Mouse (Mus musculus): Measurements from ENCODE around the gene BC052040. TPM values are rescaled to one million over a fixed set of nuclear protein-coding genes. Genes with fewer than 3 reads are reported as not detected.

BC052040 gene
- 20.5 and 28.1 TPM in 2 replicates for total RNA-seq (2015; ENCODE audit: low replicate concordance)
- total RNA-seq (2017; ENCODE audit: low replicate concordance) = 10.0 and 13.9 TPM in 2 replicates

DNA sequence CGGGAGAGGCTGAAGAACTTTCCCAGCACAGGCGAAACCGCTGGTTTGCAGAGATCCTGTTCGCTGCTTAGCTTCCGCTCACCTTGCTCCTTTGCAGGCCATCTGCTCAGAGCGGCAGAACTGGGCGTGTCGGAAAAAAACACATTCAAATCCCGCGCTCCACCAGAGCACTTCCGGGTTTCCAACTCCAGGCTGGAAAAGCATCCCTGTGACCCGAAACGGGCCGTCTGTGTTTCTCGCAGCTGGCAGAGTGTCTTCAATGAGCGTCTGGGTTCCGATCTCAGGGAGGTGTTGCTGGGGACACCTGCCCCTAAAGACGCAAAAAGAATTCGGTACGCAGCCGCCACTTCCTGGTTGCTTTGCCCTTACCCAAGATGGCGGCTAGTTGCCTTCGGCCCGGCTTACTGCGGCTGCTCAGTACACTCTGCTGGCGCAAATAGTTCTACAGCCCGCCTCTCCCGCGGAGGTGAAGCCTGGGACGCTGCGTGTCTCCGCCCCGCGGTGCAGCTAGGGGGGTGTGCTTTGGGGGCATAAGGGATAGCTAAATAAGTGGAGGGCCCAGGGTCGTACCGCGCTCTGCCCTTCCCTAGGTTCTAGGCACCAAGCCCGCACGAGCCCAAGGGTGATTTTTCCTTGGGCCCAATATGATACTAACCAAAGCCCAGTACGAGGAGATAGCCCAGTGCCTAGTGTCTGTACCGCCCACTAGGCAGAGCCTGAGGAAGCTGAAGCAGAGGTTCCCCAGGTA lies at the start of gene BC052040:
Gene BC052040, plus strand, starts transcription at position 476 of the 748 bp plus-strand sequence.
- ATAC-seq (replicated peaks; ENCODE audit: low FRiP score, poor library complexity, severe bottlenecking) = peak; percentile 96

DNA sequence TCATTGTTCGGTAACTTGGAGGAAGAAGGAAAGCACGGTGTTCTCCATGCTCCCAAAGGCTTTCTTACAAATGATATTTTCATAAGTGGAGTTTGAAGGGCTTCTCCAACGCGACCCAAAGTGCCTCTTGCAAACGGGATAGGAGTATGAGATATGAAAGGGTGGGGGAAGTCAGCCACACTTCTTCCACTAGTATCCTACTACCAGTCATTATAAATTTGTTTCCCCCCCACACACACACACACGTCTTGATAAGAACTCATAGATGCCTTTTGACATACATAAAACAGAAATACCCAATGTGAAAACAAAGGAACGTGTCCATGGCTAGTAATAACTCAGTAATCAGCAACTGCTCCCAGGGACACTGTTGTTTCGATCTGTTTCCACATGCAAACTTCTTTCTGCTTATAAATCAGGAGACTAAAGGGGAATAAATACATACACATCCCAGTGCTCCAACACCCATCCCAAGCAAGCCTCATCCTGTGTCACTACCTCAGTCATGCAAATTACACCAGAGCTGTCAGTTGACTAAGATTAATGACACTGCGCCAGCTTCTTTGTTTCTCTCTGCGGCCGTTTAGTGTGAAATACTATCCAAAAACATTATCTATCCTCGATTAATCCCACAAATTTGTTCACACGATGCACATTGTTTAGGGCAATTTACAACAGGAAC lies 43.4 kb upstream of the BC052040 start:
- ATAC-seq (replicated peaks; ENCODE audit: low FRiP score, poor library complexity, severe bottlenecking) = no peak

DNA sequence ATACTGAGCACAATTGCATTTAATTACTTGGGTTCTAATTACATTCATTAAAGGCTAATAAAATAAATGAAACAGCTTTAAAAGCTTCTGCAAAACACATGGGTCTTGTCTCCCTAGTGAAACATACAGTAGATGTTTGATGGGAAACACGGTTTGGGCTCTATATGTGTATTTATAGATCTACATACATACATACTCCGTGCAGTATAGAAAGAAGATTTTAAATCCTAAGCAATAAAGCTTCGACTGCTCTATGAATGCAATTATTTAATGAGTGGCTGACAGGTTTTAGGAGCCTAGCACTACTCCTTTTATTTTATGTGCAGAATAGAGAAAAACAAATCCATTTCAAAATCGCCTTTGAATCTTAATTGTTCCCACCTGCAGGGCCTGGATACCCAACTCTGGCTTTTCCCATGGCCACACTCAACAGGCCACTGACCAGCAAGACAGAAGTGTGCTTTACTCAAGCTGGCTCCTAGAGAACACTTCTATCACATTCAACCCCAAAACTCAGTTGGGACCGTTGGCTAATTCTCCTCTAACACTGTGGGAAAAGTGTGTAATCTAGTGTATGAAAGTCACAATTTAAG lies 42.7 kb upstream of the BC052040 start:
- ATAC-seq (replicated peaks; ENCODE audit: low FRiP score, poor library complexity, severe bottlenecking) = no peak

DNA sequence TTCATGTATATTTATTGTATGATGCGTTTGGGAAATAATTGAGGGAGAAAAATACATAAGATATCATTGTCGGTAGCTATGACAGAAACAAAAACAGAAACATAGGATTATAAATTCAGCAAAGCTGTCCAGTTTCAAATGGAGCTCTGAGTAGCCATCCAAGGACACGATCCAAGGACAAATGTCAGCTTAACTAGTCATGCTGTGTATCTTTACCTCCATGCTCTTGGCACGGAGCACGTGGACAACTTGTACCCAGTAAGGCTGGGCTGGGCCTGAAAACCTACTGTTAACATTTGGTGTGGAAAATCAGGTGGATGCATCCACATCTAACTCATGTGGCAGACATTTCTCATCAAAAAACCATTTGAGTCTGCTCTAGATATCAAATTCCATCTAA lies 41.8 kb upstream of the BC052040 start:
- no peak for ATAC-seq (replicated peaks; ENCODE audit: low FRiP score, poor library complexity, severe bottlenecking)

DNA sequence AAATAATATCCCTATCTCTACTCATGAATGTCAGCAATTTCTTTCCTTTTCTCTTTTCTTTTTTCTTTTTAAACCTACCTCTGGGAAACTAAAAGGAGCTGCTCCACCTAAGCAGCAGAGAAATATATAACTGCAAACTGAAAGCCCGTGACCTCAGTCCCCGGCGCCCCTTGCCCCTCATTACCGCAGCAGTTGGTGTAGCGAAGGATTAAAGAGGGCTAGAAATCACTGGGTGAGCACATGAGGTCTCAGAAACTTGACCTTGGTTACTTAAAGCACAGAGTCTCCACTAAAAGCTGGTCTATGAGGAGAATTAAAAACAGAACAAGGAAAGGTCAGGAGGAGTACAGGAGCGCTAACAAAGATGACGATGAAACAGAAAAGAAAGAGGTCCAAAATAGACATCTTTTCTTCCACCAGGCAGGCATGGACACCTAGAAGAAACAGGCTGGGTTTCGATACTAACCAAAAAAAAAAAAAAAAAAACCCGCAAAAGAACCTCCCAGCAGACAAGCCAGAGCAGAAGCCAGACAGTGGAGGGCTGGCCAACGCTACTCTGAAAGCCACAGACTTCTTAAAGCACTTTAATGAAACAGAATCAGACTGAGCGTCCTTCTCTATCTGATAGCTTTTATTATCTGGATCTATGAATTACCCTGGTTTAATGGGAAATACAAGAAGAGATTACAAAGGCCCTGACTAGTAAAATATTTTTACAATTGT lies 39.0 kb upstream of the BC052040 start:
- no peak for ATAC-seq (replicated peaks; ENCODE audit: low FRiP score, poor library complexity, severe bottlenecking)

DNA sequence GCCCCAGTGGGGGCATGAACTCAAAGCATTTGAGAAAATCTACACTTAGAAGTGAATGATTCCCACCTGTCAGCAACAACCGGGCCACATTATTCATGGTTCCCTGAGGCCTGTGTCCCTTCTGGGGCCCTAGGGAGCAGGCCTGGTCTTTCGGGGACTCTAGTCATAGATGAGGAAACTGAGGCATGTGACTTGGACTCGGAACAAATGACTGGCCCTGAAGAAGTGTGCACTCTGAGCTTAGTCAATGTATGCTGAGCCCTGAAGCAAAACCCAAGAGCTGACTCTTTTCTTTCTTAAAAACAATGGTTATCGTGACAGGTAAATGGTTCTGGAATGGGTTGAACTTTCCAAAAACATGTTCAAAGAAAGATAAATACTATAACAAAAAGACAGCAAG lies 38.3 kb upstream of the BC052040 start:
- no peak for ATAC-seq (replicated peaks; ENCODE audit: low FRiP score, poor library complexity, severe bottlenecking)

DNA sequence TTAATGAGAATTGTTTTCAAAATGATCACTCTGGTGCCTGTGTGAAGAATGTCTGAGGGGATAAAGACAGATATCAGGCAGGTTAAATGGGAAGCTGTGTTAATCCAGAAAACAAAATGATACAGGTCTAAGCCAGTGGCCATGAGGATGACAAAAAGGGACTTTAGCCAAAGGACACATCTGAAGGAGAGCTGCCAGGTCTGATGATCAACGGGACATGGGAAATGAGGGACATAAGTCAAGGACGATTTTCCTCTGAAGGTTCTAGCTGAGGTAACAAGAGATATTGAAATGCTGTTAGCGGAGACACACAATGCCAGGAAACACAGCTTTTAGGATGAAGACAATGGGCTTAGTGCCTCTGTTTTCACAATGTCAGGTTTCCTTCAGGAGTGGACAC lies 29.6 kb upstream of the BC052040 start:
- no peak for ATAC-seq (replicated peaks; ENCODE audit: low FRiP score, poor library complexity, severe bottlenecking)

DNA sequence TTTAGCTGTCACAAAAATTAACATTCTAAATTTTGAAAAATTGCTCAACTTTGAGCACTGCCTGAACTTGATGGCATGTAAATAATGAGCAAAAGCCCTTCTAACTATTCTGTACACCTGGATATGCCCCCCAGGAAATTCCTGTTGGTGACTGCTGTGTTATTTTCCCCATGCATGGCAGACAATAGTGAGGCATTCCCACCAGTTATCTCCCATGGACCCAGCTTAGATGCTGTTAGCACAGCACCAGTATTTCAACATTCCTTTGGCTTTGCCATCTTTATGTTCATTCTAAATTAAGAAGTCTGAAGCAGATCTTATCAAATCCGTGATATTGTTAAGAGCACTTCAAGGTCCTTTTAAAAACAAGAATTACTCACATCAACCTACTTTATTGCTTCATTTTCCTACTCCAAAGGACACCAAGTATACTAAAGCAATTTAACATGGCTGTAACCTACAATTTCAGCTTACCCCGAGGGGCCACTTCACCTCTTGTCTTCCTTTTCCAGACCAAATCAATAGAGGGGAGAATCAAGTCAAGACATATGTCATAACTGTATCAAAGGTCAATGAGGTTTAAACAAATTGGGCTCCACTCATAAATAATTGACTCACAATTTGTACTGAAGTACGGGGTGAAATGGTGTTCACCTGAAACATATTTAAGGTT lies 19.2 kb upstream of the BC052040 start:
- ATAC-seq (replicated peaks; ENCODE audit: low FRiP score, poor library complexity, severe bottlenecking) = no peak

DNA sequence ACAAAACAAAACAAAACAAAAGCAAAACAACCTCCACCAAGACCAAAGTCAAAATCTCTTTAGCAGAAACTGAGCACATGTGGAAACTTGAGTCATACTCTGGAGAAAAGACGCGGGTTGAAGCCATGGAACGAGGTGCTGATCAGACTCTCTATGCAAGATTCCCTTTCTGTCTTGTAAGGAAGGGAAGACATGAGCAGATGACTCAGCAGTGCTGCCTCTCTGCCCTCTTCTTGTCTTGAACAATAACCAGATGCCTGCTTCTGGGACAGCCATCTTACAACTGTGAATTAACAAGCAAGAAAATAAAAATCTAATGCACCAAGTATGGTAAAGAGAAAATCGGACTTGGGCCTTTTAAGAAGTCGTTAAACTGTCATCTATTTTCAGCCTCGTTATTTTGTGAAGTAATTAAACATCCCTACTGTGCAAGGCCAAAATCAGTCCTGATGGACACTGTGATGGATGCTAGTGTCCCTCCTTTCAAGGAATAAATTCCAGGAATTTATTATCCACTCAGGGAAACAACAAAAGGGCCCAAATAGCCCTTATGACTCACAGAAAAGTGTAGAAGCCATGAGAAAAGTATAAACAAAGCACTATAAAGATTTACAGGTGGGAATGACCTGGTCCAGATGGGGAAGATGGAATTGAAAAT lies 18.0 kb upstream of the BC052040 start:
- ATAC-seq (replicated peaks; ENCODE audit: low FRiP score, poor library complexity, severe bottlenecking) = no peak

DNA sequence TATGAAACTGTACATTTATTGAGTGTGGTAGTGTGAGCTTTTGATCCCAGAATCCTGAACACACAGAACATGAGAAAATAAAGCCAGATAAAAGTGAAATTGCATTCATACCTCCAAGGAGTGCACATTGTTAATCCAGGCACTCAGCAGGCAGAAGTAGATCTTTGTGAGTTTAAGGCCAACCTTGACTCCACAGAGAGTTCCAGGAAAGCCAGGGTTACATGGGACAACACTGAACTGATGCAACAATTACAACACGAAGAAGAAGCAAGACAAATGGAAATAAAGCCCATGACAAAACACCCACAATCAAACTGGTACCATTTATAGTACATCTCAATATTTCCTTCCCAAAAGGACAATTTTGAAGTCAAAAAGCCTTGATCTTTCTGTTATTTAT lies 9.5 kb upstream of the BC052040 start:
- no peak for ATAC-seq (replicated peaks; ENCODE audit: low FRiP score, poor library complexity, severe bottlenecking)

DNA sequence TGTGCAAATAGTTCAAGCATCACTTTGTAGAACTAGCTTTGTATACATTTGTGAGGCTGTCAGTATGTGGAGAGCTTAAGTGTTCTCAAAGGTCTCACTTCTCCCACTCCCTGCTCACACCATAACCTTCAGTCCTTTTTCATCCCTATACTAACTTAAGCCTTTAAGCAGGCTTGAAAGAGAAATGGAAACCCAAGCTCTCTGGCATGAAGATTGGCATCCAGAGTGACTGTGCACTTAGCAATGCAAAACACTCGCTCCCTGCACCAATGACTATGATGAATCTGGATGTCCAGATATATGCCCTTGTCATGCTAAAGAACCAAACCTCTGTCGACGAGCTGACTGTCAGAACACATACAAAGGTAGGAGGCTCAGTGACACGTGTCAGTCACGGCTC lies 6.7 kb upstream of the BC052040 start:
- no peak for ATAC-seq (replicated peaks; ENCODE audit: low FRiP score, poor library complexity, severe bottlenecking)

DNA sequence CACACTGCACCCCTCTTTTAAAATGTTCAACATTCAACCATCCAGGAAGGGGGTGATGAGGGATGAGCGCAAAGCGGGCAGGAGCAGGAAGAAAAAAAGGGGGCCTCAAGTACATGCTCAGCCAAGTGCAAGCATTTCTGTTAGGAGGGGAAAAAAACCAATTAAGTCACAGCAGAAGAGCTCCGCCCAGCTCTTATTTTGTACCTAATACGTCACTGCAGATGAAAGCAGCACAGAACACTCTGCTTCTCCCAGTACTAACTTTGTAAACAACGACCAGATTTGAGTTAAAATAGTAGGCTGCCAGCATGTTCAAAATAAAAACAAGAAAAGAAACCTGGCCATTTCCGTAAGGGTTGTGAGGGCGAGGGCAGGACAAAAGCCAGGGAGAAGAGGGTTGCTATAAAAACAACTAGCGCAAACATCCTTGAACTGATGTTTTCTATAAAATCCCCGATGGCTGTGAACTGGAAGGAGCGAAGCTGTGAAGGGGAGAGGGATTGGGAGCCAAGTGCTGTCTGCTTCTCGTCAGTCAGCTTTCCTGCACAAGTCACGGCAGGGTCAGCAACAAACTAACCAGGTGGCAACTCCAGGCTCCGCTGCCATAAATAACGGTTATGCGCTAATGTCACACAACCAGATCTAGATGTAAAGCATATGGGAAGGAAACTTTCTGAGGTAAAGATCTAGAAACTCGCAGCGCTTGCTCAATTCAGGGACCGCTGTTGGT lies 2.2 kb upstream of the BC052040 start:
- no peak for ATAC-seq (replicated peaks; ENCODE audit: low FRiP score, poor library complexity, severe bottlenecking)

DNA sequence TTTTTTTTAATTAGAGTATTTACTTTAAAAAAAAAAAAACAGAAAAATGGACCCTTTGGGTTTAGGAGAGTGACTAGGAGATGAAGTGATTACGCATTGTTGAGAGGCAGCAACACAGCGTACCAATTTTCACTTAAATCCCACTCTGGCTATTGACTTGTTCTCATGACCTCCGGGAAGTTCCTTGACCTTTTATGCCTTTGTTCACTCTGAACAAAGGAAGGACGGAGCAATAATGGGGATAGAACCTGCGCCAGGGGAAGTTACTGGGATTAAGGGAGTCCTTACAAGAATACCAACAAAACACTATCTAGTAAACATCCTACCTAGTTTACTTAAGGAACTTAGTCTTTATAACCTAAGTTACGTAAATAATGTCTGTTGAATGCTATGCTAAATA lies 1.5 kb upstream of the BC052040 start:
- ATAC-seq (replicated peaks; ENCODE audit: low FRiP score, poor library complexity, severe bottlenecking) = no peak

DNA sequence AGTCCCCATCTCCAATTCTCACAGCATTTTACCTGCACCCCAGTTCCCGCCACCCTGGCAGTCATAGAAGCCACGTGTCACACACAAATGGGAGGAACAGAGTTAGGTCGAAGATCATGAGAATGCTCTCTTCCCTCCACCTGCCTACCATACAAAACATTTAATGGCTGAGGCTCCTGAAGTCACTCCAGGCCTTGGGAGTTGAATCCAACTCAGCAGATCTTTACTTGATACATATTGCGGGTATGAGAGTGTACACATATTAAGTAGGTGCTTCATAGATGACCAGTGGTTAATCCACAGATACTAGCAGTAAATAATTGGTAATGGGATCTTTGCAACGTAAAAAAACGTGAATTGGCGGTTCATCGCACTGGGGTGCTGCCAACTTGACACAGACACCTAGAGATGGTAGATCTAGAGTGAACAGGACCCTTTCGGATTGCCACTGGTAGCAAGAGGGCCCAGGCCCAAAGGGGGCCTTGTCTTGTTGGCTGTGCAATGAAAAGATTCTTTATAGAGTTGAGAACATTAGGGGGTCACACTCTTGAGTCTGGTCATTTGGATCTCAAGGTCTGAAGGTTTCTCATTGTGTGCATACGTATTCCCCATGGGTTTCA lies 583 bp downstream of the BC052040 start:
- ATAC-seq (replicated peaks; ENCODE audit: low FRiP score, poor library complexity, severe bottlenecking) = no peak

DNA sequence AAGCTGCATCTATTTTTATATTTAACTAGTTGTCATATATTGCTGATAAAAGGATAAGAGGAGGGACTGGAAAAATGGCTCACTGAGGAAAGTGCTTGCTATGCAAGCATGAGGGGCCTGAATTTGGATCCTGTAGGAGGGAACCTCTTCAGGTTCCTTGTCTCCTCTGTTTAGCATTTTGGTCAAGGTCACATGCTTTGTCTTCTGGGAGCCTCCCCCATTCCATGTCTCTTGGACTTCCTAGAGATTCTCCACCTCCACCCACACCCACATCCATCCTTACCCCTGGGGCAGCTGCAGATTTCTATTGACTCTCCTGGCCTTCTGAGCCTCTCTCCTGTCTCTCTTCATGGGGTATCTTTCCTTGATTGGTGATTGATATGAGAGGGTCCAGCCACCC lies 2.3 kb downstream of the BC052040 start:
- ATAC-seq (replicated peaks; ENCODE audit: low FRiP score, poor library complexity, severe bottlenecking) = no peak

DNA sequence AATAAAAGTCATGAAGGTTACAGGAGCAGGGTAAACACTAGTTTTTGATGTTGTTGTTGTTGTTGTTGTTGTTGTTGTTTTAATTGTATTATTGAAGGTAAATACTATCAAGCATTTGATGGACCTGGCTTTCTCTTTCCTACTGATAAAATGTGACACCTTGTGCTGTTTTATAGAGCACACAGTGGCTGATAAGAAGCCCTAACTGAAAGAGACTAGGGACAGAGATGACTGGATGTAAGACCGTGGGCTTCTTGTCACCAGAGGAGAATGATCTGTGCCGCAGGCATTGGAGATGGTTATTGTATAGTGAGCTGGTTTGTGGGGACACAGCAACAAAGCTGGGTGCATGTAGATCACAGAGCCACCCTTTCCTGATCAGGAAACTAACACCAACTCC lies 9.1 kb downstream of the BC052040 start:
- ATAC-seq (replicated peaks; ENCODE audit: low FRiP score, poor library complexity, severe bottlenecking) = no peak

DNA sequence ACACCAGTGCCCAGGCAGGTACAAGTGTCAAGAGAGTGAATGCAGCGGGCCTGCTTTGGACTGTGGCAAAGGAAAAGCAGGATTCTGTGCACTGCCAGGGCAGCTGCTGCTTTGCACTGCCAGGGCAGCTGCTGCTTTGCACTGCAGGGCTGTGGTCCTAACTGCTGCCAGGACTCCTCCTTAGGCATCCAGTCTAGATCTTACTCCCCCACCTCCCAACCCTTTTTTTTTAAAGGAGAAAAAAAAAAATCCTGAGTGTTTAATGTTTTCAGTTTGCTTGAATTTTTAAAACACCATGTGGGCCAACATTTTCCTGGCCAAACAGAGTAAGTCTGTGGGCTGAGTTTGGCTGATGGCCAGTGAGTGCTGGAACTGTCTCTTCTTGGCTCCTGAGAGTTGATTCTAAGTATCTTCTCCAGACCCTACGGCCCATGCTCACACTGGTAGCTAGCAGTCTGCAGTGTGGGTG lies 11.2 kb downstream of the BC052040 start:
- ATAC-seq (replicated peaks; ENCODE audit: low FRiP score, poor library complexity, severe bottlenecking) = no peak

DNA sequence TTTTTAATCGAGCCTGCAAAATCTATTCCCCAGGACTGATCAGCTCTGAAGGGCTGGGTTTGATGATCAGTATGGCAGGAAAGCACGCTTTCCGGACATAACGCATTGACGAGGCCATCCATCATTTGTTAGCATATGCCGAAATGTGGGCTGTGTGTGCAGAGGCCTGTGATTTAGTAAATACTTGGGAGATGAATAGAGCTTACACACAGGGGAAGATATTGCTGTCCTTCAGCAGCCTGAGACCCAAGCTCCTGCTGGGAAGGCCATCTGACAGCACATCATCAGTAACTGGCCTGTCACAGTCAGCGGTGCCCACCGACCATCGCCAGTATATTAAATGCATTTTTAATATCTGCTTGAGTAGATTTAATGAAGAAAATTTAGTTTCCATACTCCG lies 15.5 kb downstream of the BC052040 start:
- ATAC-seq (replicated peaks; ENCODE audit: low FRiP score, poor library complexity, severe bottlenecking) = no peak
